Mouse (Mus musculus): ENCODE results near the gene Atf7ip2. TPM values are rescaled to one million over a fixed set of nuclear protein-coding genes. Genes with fewer than 3 reads are reported as not detected.

Atf7ip2 gene
- polyA plus RNA-seq, 2 experiments from 2014 or later = 0.15 TPM; not detected in 1

GRCm38 (mm10) chr16:10297696-10298644 lies 105.5 kb downstream of the Atf7ip2 start:
- ATAC-seq = no peak

- no peak for ATAC-seq
These were observed 107.1 kb downstream of the Atf7ip2 start for GRCm38 (mm10) chr16:10299637-10300036.

- no peak for ATAC-seq
These were observed 108.0 kb downstream of the Atf7ip2 start for GRCm38 (mm10) chr16:10300231-10301186.

Other genes with a start within 250 kb of the Atf7ip2 start
- not detected for gene Grin2a, start 197.2 kb upstream of the Atf7ip2 start, polyA plus RNA-seq (2017; shearing (Covaris generic))
- gene Rpl39l, start 22.5 kb upstream of the Atf7ip2 start, polyA plus RNA-seq (2017; shearing (Covaris generic)) = under 1 TPM in 1 of 2 experiments, not detected in 1; 0.65 TPM
- gene Emp2, start 121.3 kb downstream of the Atf7ip2 start, polyA plus RNA-seq (2017; shearing (Covaris generic)) = under 1 TPM in 1 of 2 experiments, not detected in 1; 0.08 TPM
- gene Tekt5, start 202.8 kb downstream of the Atf7ip2 start, polyA plus RNA-seq (2017; shearing (Covaris generic)) = not detected
- 10 to 100 TPM; 68.5 to 77.0 TPM for gene Nubp1, start 219.2 kb downstream of the Atf7ip2 start, polyA plus RNA-seq (2017; shearing (Covaris generic))

Data from activated CD4-positive, CD25-positive, alpha-beta regulatory T cell, adult 4 months (primary cell).